Mouse (Mus musculus): Measurements from ENCODE around the gene Efcab2.

Gene Efcab2

GRCm38 (mm10) chr1:178405951-178406711 is at the start of gene Efcab2:
Efcab2 (plus strand) TSS chr1:178406085.
- peak; percentile 97 for DNase-seq

- no peak for DNase-seq
Observed at GRCm38 (mm10) chr1:178357776-178358710, 47.8 kb upstream of the Efcab2 start.

- DNase-seq, result no peak
Observed at GRCm38 (mm10) chr1:178360264-178360663, 45.6 kb upstream of the Efcab2 start.

GRCm38 (mm10) chr1:178360702-178361101 is 45.2 kb upstream of the Efcab2 start:
- peak; percentile 12 for DNase-seq

GRCm38 (mm10) chr1:178365171-178365570 is 40.7 kb upstream of the Efcab2 start:
- DNase-seq, result no peak

GRCm38 (mm10) chr1:178368121-178368520 is 37.8 kb upstream of the Efcab2 start:
- DNase-seq, result no peak

- peak; percentile 94 for DNase-seq
Observed at GRCm38 (mm10) chr1:178368548-178369271, 37.2 kb upstream of the Efcab2 start.

GRCm38 (mm10) chr1:178369272-178369651 is 36.6 kb upstream of the Efcab2 start:
- DNase-seq, result peak; percentile 79

GRCm38 (mm10) chr1:178372681-178373080 is 33.2 kb upstream of the Efcab2 start:
- no peak for DNase-seq

- DNase-seq, result no peak
Observed at GRCm38 (mm10) chr1:178375381-178375780, 30.5 kb upstream of the Efcab2 start.

- DNase-seq, result no peak
Observed at GRCm38 (mm10) chr1:178376061-178376460, 29.8 kb upstream of the Efcab2 start.

- DNase-seq, result no peak
Observed at GRCm38 (mm10) chr1:178376907-178377306, 29.0 kb upstream of the Efcab2 start.

GRCm38 (mm10) chr1:178378115-178378514 is 27.8 kb upstream of the Efcab2 start:
- DNase-seq, result no peak

- DNase-seq, result no peak
Observed at GRCm38 (mm10) chr1:178379224-178379623, 26.7 kb upstream of the Efcab2 start.

- DNase-seq, result no peak
Observed at GRCm38 (mm10) chr1:178382165-178382564, 23.7 kb upstream of the Efcab2 start.

- DNase-seq, result no peak
Observed at GRCm38 (mm10) chr1:178388802-178389201, 17.1 kb upstream of the Efcab2 start.

GRCm38 (mm10) chr1:178389401-178389800 is 16.5 kb upstream of the Efcab2 start:
- no peak for DNase-seq

GRCm38 (mm10) chr1:178392970-178393369 is 12.9 kb upstream of the Efcab2 start:
- DNase-seq, result no peak

GRCm38 (mm10) chr1:178395091-178395490 is 10.8 kb upstream of the Efcab2 start:
- DNase-seq, result no peak

- no peak for DNase-seq
Observed at GRCm38 (mm10) chr1:178396383-178396782, 9.5 kb upstream of the Efcab2 start.

- DNase-seq, result no peak
Observed at GRCm38 (mm10) chr1:178399879-178400278, 6.0 kb upstream of the Efcab2 start.

GRCm38 (mm10) chr1:178400652-178401051 is 5.2 kb upstream of the Efcab2 start:
- no peak for DNase-seq

GRCm38 (mm10) chr1:178401960-178402359 is 3.9 kb upstream of the Efcab2 start:
- DNase-seq, result peak; percentile 53
